Mouse (Mus musculus): ENCODE results near the gene Anks1b. TPM values are rescaled to one million over a fixed set of nuclear protein-coding genes. Genes with fewer than 3 reads are reported as not detected.
A peak's percentile ranks its signal among the peaks of the same experiment; 100 is the strongest.

The Anks1b gene
- total RNA-seq, 2 experiments from 2014 or later, result 0.62 to 1.3 TPM

- no peak for DNase-seq (ENCODE audit: low spot score in 2 of 2)
Measured at GRCm38 (mm10) chr10:90649681-90650080, 776.4 kb downstream of the Anks1b start.

GRCm38 (mm10) chr10:90657416-90658120 lies 784.3 kb downstream of the Anks1b start:
- DNase-seq (ENCODE audit: low spot score in 2 of 2), result peak in 1 of 2 experiments; percentile 39

GRCm38 (mm10) chr10:90666746-90667145 lies 793.4 kb downstream of the Anks1b start:
- peak in 1 of 2 experiments; percentile 31 for DNase-seq (ENCODE audit: low spot score in 2 of 2)

- DNase-seq (ENCODE audit: low spot score in 2 of 2), result no peak
Measured at GRCm38 (mm10) chr10:90670291-90670690, 797.0 kb downstream of the Anks1b start.

- DNase-seq (ENCODE audit: low spot score in 2 of 2), result no peak
Measured at GRCm38 (mm10) chr10:90672135-90672534, 798.8 kb downstream of the Anks1b start.

- DNase-seq (ENCODE audit: low spot score in 2 of 2), result no peak
Measured at GRCm38 (mm10) chr10:90674362-90674761, 801.1 kb downstream of the Anks1b start.

GRCm38 (mm10) chr10:90677421-90677820 lies 804.1 kb downstream of the Anks1b start:
- no peak for DNase-seq (ENCODE audit: low spot score in 2 of 2)

- no peak for DNase-seq (ENCODE audit: low spot score in 2 of 2)
Measured at GRCm38 (mm10) chr10:90679713-90680470, 806.6 kb downstream of the Anks1b start.

GRCm38 (mm10) chr10:90683813-90684212 lies 810.5 kb downstream of the Anks1b start:
- DNase-seq (ENCODE audit: low spot score in 2 of 2), result no peak

- no peak for DNase-seq (ENCODE audit: low spot score in 2 of 2)
Measured at GRCm38 (mm10) chr10:90685367-90685766, 812.1 kb downstream of the Anks1b start.

GRCm38 (mm10) chr10:90688153-90688552 lies 814.8 kb downstream of the Anks1b start:
- no peak for DNase-seq (ENCODE audit: low spot score in 2 of 2)

GRCm38 (mm10) chr10:90688696-90689252 lies 815.5 kb downstream of the Anks1b start:
- peak in 1 of 2 experiments; percentile 22 for DNase-seq (ENCODE audit: low spot score in 2 of 2)

GRCm38 (mm10) chr10:90689854-90690513 lies 816.7 kb downstream of the Anks1b start:
- DNase-seq (ENCODE audit: low spot score in 2 of 2), result peak; percentile 56 to 72

- no peak for DNase-seq (ENCODE audit: low spot score in 2 of 2)
Measured at GRCm38 (mm10) chr10:90696687-90697086, 823.4 kb downstream of the Anks1b start.

GRCm38 (mm10) chr10:90697413-90697812 lies 824.1 kb downstream of the Anks1b start:
- no peak for DNase-seq (ENCODE audit: low spot score in 2 of 2)

- no peak for DNase-seq (ENCODE audit: low spot score in 2 of 2)
Measured at GRCm38 (mm10) chr10:90699211-90699610, 825.9 kb downstream of the Anks1b start.

- DNase-seq (ENCODE audit: low spot score in 2 of 2), result no peak
Measured at GRCm38 (mm10) chr10:90704602-90705001, 831.3 kb downstream of the Anks1b start.

- no peak for DNase-seq (ENCODE audit: low spot score in 2 of 2)
Measured at GRCm38 (mm10) chr10:90708822-90709601, 835.7 kb downstream of the Anks1b start.

GRCm38 (mm10) chr10:90709602-90709931 lies 836.3 kb downstream of the Anks1b start:
- DNase-seq (ENCODE audit: low spot score in 2 of 2), result no peak

- no peak for DNase-seq (ENCODE audit: low spot score in 2 of 2)
Measured at GRCm38 (mm10) chr10:90717961-90718360, 844.7 kb downstream of the Anks1b start.

GRCm38 (mm10) chr10:90718684-90719083 lies 845.4 kb downstream of the Anks1b start:
- DNase-seq (ENCODE audit: low spot score in 2 of 2), result no peak
